Mouse (Mus musculus) thymus, postnatal 4 days (tissue): ENCODE data around the gene A630089N07Rik.
"Not testable (repeated sequence)": the region's sequence is repeated elsewhere in the genome, so short reads cannot be mapped to it uniquely, and the experiment has no call there.

Experiments used
- DNase-seq: peaks from one replicate; pipeline ENCODE4 v3.0.0; 2021

Gene A630089N07Rik

GRCm38 (mm10) chr16:98081889-98082818, at the start of gene A630089N07Rik:
Gene A630089N07Rik, minus strand, starts transcription at chr16:98082450.
- peak; percentile 86 for DNase-seq

GRCm38 (mm10) chr16:98107109-98107508, 24.9 kb upstream of the A630089N07Rik start:
- peak; percentile 13 for DNase-seq

- DNase-seq: not testable (repeated sequence)
Measured at GRCm38 (mm10) chr16:98081550-98081888, 731 bp downstream of the A630089N07Rik start.

- not testable (repeated sequence) for DNase-seq
Measured at GRCm38 (mm10) chr16:98081140-98081539, 1.1 kb downstream of the A630089N07Rik start.

GRCm38 (mm10) chr16:98079382-98079781, 2.9 kb downstream of the A630089N07Rik start:
- not testable (repeated sequence) for DNase-seq

GRCm38 (mm10) chr16:98041676-98042075, 40.6 kb downstream of the A630089N07Rik start:
- DNase-seq: no peak

- not testable (repeated sequence) for DNase-seq
Measured at GRCm38 (mm10) chr16:98034971-98035370, 47.3 kb downstream of the A630089N07Rik start.

GRCm38 (mm10) chr16:98026186-98026585, 56.1 kb downstream of the A630089N07Rik start:
- DNase-seq: not testable (repeated sequence)

- DNase-seq: no peak
Measured at GRCm38 (mm10) chr16:98022657-98023345, 59.4 kb downstream of the A630089N07Rik start.

- DNase-seq: no peak
Measured at GRCm38 (mm10) chr16:98022081-98022480, 60.2 kb downstream of the A630089N07Rik start.

- not testable (repeated sequence) for DNase-seq
Measured at GRCm38 (mm10) chr16:97997383-97997731, 84.9 kb downstream of the A630089N07Rik start.

- DNase-seq: peak; percentile 85
Measured at GRCm38 (mm10) chr16:97996616-97997382, 85.5 kb downstream of the A630089N07Rik start, which contains the start of gene B230307C23Rik. Gene B230307C23Rik, plus strand, starts transcription at chr16:97997315.

GRCm38 (mm10) chr16:97995849-97996615, 86.2 kb downstream of the A630089N07Rik start:
- DNase-seq: no peak

GRCm38 (mm10) chr16:97992477-97992876, 89.8 kb downstream of the A630089N07Rik start:
- not testable (repeated sequence) for DNase-seq

GRCm38 (mm10) chr16:97991517-97991916, 90.7 kb downstream of the A630089N07Rik start:
- DNase-seq: no peak

- DNase-seq: no peak
Measured at GRCm38 (mm10) chr16:97984589-97984988, 97.7 kb downstream of the A630089N07Rik start.

- DNase-seq: no peak
Measured at GRCm38 (mm10) chr16:97981362-97981761, 100.9 kb downstream of the A630089N07Rik start.

- DNase-seq: no peak
Measured at GRCm38 (mm10) chr16:97977722-97978121, 104.5 kb downstream of the A630089N07Rik start.

- no peak for DNase-seq
Measured at GRCm38 (mm10) chr16:97977277-97977676, 105.0 kb downstream of the A630089N07Rik start.

GRCm38 (mm10) chr16:97963956-97964540, 118.2 kb downstream of the A630089N07Rik start:
- DNase-seq: no peak

GRCm38 (mm10) chr16:97962151-97962948, 119.9 kb downstream of the A630089N07Rik start, which contains the start of the genes C2cd2 and Zbtb21:
Gene C2cd2, minus strand, starts transcription at chr16:97962598.
Gene Zbtb21, minus strand, starts transcription at chr16:97962622.
- DNase-seq: peak; percentile 95
